ENCODE assay signal across 13 mouse cellular contexts in genomic region chr7:75553667-75554045, GRCm38 (mm10).
A peak's percentile ranks its signal among the peaks of the same experiment; 100 is the strongest.
DNase-seq lines count a peak whose midpoint lies in the region; ATAC-seq lines count a peak whose summit lies in the region.
"Had no signal": no experiment of that assay in that cellular context is flagged by ENCODE, and none has a peak within 500 bp of the region (broad histone marks: within the 10 kb centered on the region; RNA-seq: fewer than 3 reads in every experiment).

No protein-coding gene starts in this region.

- H3K9me3 ChIP-seq in kidney, embryonic 15.5 days (replicated peaks) = no peaks in the 10 kb centered on the region
- H3K9me3 ChIP-seq in neural tube, embryonic 15.5 days (replicated peaks) = no peaks in the 10 kb centered on the region
- no peaks in the 10 kb centered on the region for H3K9me3 ChIP-seq in midbrain, embryonic 11.5 days (ENCODE audit: control insufficient read depth, low read length)

- H3K4me3 ChIP-seq in kidney, embryonic 15.5 days (replicated peaks) = no peak overlapping the region
- H3K4me3 ChIP-seq in neural tube, embryonic 15.5 days (replicated peaks) = no peak overlapping the region
- H3K4me3 ChIP-seq in midbrain, embryonic 11.5 days (ENCODE audit: low read depth, low read length) = no peak overlapping the region

- ATAC-seq in kidney, embryonic 15.5 days (replicated peaks; ENCODE audit: low FRiP score) = no peak
- ATAC-seq in megakaryocyte, adult 5-6 weeks (ENCODE audit: poor library complexity, severe bottlenecking) = peak; percentile 81
- no peak for ATAC-seq in neural tube, embryonic 15.5 days (ENCODE audit: low FRiP score)
- ATAC-seq in midbrain, embryonic 11.5 days (ENCODE audit: low FRiP score) = no peak
- ATAC-seq: forebrain, embryonic 14.5 days; midbrain, embryonic 16.5 days had no signal

- no peak overlapping the region for H3K9ac ChIP-seq in kidney, embryonic 15.5 days
- H3K9ac ChIP-seq in neural tube, embryonic 15.5 days (replicated peaks) = no peak overlapping the region
- no peak overlapping the region for H3K9ac ChIP-seq in midbrain, embryonic 11.5 days (ENCODE audit: low read length)

- no peak overlapping the region for H3K4me2 ChIP-seq in kidney, embryonic 15.5 days
- no peak overlapping the region for H3K4me2 ChIP-seq in neural tube, embryonic 15.5 days
- H3K4me2 ChIP-seq in midbrain, embryonic 11.5 days = no peak overlapping the region

- H3K27ac ChIP-seq in kidney, embryonic 15.5 days = peak overlapping the region; percentile 18; the same call in 1 of the 2 replicates
- no peak overlapping the region for H3K27ac ChIP-seq in neural tube, embryonic 15.5 days (replicated peaks)
- no peak overlapping the region for H3K27ac ChIP-seq in midbrain, embryonic 11.5 days (ENCODE audit: low read depth, low read length)

- H3K36me3 ChIP-seq in kidney, embryonic 15.5 days = no peaks in the 10 kb centered on the region
- no peaks in the 10 kb centered on the region for H3K36me3 ChIP-seq in neural tube, embryonic 15.5 days
- no peaks in the 10 kb centered on the region for H3K36me3 ChIP-seq in midbrain, embryonic 11.5 days (ENCODE audit: control insufficient read depth, insufficient read depth, low read length)

- H3K27me3 ChIP-seq in kidney, embryonic 15.5 days = no peaks in the 10 kb centered on the region
- no peaks in the 10 kb centered on the region for H3K27me3 ChIP-seq in neural tube, embryonic 15.5 days (replicated peaks)
- no peaks in the 10 kb centered on the region for H3K27me3 ChIP-seq in midbrain, embryonic 11.5 days (ENCODE audit: control insufficient read depth, insufficient read depth, low read length)

- no peak for DNase-seq in kidney, adult 18-20 months
- peak; percentile 51 for DNase-seq in A20 (ENCODE audit: low read depth, low spot score)
- peak; percentile 34 for DNase-seq in ZHBTc4 (ENCODE audit: low read depth, low spot score)
- DNase-seq in right cerebral cortex, postnatal 4 days = no peak
- no peak for DNase-seq in midbrain, embryonic 11.5 days (ENCODE audit: low spot score, missing footprints)
- DNase-seq: adrenal gland, postnatal 36 days; cerebellum, postnatal 14 days; left cerebral cortex, postnatal 4 days had no signal

- peaks cover 41% of the 10 kb centered on the region for H3K4me1 ChIP-seq in kidney, embryonic 15.5 days
- H3K4me1 ChIP-seq in neural tube, embryonic 15.5 days = 0 out of 2 replicates have a peak, but pooled peaks cover 5% of the 10 kb centered on the region
- H3K4me1 ChIP-seq in midbrain, embryonic 11.5 days (ENCODE audit: control insufficient read depth, insufficient read depth, low read length) = no peaks in the 10 kb centered on the region

Comparison
In these comparisons a context has a peak if more than half of its experiments do, and no peak if none do; other contexts are left out.
1. DNase-seq: peak in A20 (single experiment) and ZHBTc4 (single experiment); none in kidney, adult 18-20 months (single experiment), right cerebral cortex, postnatal 4 days (single experiment) and midbrain, embryonic 11.5 days (single experiment).